Mouse (Mus musculus) layer of hippocampus, postnatal 36 days (tissue): ENCODE results near the gene Cryba1. TPM values are rescaled to one million over a fixed set of nuclear protein-coding genes. Genes with fewer than 3 reads are reported as not detected.
A peak's percentile ranks its signal among the peaks of the same experiment; 100 is the strongest.

Source experiments
- DNase-seq, 2 experiments: peaks; one replicate each; pipeline ENCODE4 v3.0.0; 2022
- total RNA-seq, 2 experiments: library from RNA; stranded (reverse); gene quantifications; 2 replicates each; pipeline ENCODE4 v1.2.3; 2021

The Cryba1 gene
- total RNA-seq, 2 experiments from 2014 or later: not detected

- DNase-seq: no peak
Measured at GRCm38 (mm10) chr11:77713736-77714135, 11.3 kb downstream of the Cryba1 start.

GRCm38 (mm10) chr11:77709039-77709438 lies 16.0 kb downstream of the Cryba1 start:
- DNase-seq: no peak

GRCm38 (mm10) chr11:77705920-77706319 lies 19.2 kb downstream of the Cryba1 start:
- no peak for DNase-seq

- no peak for DNase-seq
Measured at GRCm38 (mm10) chr11:77697232-77697631, 27.9 kb downstream of the Cryba1 start.

GRCm38 (mm10) chr11:77693026-77693425 lies 32.1 kb downstream of the Cryba1 start:
- DNase-seq: no peak

GRCm38 (mm10) chr11:77687541-77688131 lies 37.4 kb downstream of the Cryba1 start:
- peak; percentile 19 to 32 for DNase-seq

- peak; percentile 59 to 60 for DNase-seq
Measured at GRCm38 (mm10) chr11:77686841-77687540, 38.1 kb downstream of the Cryba1 start.

GRCm38 (mm10) chr11:77686346-77686840 lies 38.7 kb downstream of the Cryba1 start:
- peak; percentile 25 for DNase-seq

- DNase-seq: peak; percentile 99
Measured at GRCm38 (mm10) chr11:77685383-77686265, 39.5 kb downstream of the Cryba1 start, which contains the start of gene Nufip2. TSS of gene Nufip2 (plus strand) at chr11:77686155.

GRCm38 (mm10) chr11:77684896-77685295 lies 40.2 kb downstream of the Cryba1 start:
- DNase-seq: no peak

GRCm38 (mm10) chr11:77680018-77680417 lies 45.1 kb downstream of the Cryba1 start:
- DNase-seq: no peak

- DNase-seq: no peak
Measured at GRCm38 (mm10) chr11:77673428-77673991, 51.6 kb downstream of the Cryba1 start.

GRCm38 (mm10) chr11:77672746-77673145 lies 52.3 kb downstream of the Cryba1 start:
- no peak for DNase-seq

Other genes starting within 250 kb of the Cryba1 start
- 10 to 100 TPM; 83.2 to 88.4 TPM for gene Ankrd13b, start 235.6 kb downstream of the Cryba1 start, total RNA-seq
- gene Git1, start 231.7 kb downstream of the Cryba1 start, total RNA-seq: 100 to 1,000 TPM; 284 to 288 TPM
- 1 to 10 TPM; 1.3 to 1.5 TPM for gene Abhd15, start 210.2 kb downstream of the Cryba1 start, total RNA-seq
- gene Trp53i13, start 209.3 kb downstream of the Cryba1 start, total RNA-seq: 1 to 10 TPM; 5.4 to 5.9 TPM
- not detected for gene Gm10392, start 206.1 kb downstream of the Cryba1 start, total RNA-seq
- gene Taok1, start 117.5 kb downstream of the Cryba1 start, total RNA-seq: 100 to 1,000 TPM; 114 to 116 TPM
- gene Nufip2, start 39.1 kb downstream of the Cryba1 start, total RNA-seq: 10 to 100 TPM; 84.8 to 92.9 TPM
- 100 to 1,000 TPM; 136 to 158 TPM for gene Myo18a, start 38.0 kb upstream of the Cryba1 start, total RNA-seq
- not detected for gene Gm10277, start 62.5 kb upstream of the Cryba1 start, total RNA-seq
- 1 to 10 TPM; 1.3 to 1.7 TPM for gene Pipox, start 168.8 kb upstream of the Cryba1 start, total RNA-seq
- 100 to 1,000 TPM; 148 to 153 TPM for gene Sez6, start 205.5 kb upstream of the Cryba1 start, total RNA-seq